Mouse (Mus musculus) embryonic facial prominence, embryonic 13.5 days (tissue): ENCODE data around the gene Olfr574. TPM values are rescaled to one million over a fixed set of nuclear protein-coding genes. Genes with fewer than 3 reads are reported as not detected.
A peak's percentile ranks its signal among the peaks of the same experiment; 100 is the strongest.

Source experiments
- ATAC-seq: fragments of 200-750 bp; cut with Nextera tagmentation; 2 replicates; pipeline ENCODE4 v1.8.0; 2017; ENCODE audit warnings: low read depth; ENCODE audit not compliant: insufficient number of reproducible peaks, insufficient read depth, low FRiP score, low TSS enrichment
- H3K27ac ChIP-seq: fragments of 300-500 bp; sonication (generic); 2 replicates; pipeline ENCODE4 v1.5.1; 2015; ENCODE audit warnings: moderate library complexity, mild to moderate bottlenecking, inconsistent platforms
- H3K27me3 ChIP-seq: fragments of 300-500 bp; sonication (generic); 2 replicates; pipeline ENCODE4 v1.6.1; 2015; ENCODE audit warnings: mild to moderate bottlenecking, inconsistent platforms
- H3K36me3 ChIP-seq: fragments of 300-500 bp; sonication (generic); 2 replicates; pipeline ENCODE4 v1.6.1; 2015; ENCODE audit warnings: mild to moderate bottlenecking, inconsistent platforms
- H3K4me1 ChIP-seq: fragments of 300-500 bp; sonication (generic); 2 replicates; pipeline ENCODE4 v1.6.1; 2015; ENCODE audit warnings: inconsistent platforms
- H3K4me2 ChIP-seq: fragments of 300-500 bp; sonication (generic); 2 replicates; pipeline ENCODE4 v1.6.1; 2015; ENCODE audit warnings: moderate library complexity, mild to moderate bottlenecking, inconsistent platforms
- H3K4me3 ChIP-seq: fragments of 300-500 bp; sonication (generic); 2 replicates; pipeline ENCODE4 v1.5.1; 2015; ENCODE audit warnings: mild to moderate bottlenecking, inconsistent platforms
- H3K9ac ChIP-seq: fragments of 300-500 bp; sonication (generic); 2 replicates; pipeline ENCODE4 v1.6.1; 2015; ENCODE audit warnings: mild to moderate bottlenecking, inconsistent platforms
- H3K9me3 ChIP-seq: fragments of 300-500 bp; sonication (generic); 2 replicates; pipeline ENCODE4 v1.6.1; 2016; ENCODE audit warnings: inconsistent platforms
- WGBS: fragments of 180-500 bp; shearing (Covaris S2); methylation state at CpG from one replicate; pipeline ENCODE4 v1.1.7; 2015; ENCODE audit warnings: mixed read lengths; 5-methylcytosine and 5-hydroxymethylcytosine counted together
- polyA plus RNA-seq: library from polyadenylated mRNA; unstranded; fragments of >200 nt; fragmentation: Nextera tagmentation; extraction: Ambion mirVana; gene quantifications from 2 replicates; pipeline ENCODE4 v1.2.1, GENCODE M21; 2015

Gene Olfr574
- polyA plus RNA-seq, result not detected in 2 replicates

GRCm38 (mm10) chr7:102948167-102948566 is at the start of gene Olfr574:
Gene Olfr574, plus strand, starts transcription at chr7:102948467.
- no peaks in the 10 kb centered on the region for H3K27me3 ChIP-seq
- WGBS, result 93% methylated on average over 1 of the region's 1 CpGs
- no peak within 1 kb of the TSS for H3K27ac ChIP-seq
- no peaks in the 10 kb centered on the region for H3K4me1 ChIP-seq
- H3K9ac ChIP-seq, result no peak within 1 kb of the TSS
- H3K36me3 ChIP-seq, result no peaks in the 10 kb centered on the region
- no peak within 1 kb of the TSS for H3K4me2 ChIP-seq
- no peak for ATAC-seq
- no peaks in the 10 kb centered on the region for H3K9me3 ChIP-seq
- no peak within 1 kb of the TSS for H3K4me3 ChIP-seq

GRCm38 (mm10) chr7:102915261-102915660 is 33.0 kb upstream of the Olfr574 start:
- Histone ChIP-seq H3K9ac (no peak overlapping the region), H3K4me3 (no peak overlapping the region), H3K9me3 (no peaks in the 10 kb centered on the region), H3K4me1 (no peaks in the 10 kb centered on the region), H3K27me3 (no peaks in the 10 kb centered on the region), H3K4me2 (no peak overlapping the region), H3K27ac (no peak overlapping the region), H3K36me3 (no peaks in the 10 kb centered on the region)
- ATAC-seq, result no peak
- 27% methylated on average over 1 of the region's 1 CpGs for WGBS

GRCm38 (mm10) chr7:102916405-102916804 is 31.9 kb upstream of the Olfr574 start:
- H3K27me3 ChIP-seq, result no peaks in the 10 kb centered on the region
- H3K27ac ChIP-seq, result no peak overlapping the region
- no peak overlapping the region for H3K9ac ChIP-seq
- no peaks in the 10 kb centered on the region for H3K4me1 ChIP-seq
- no peaks in the 10 kb centered on the region for H3K9me3 ChIP-seq
- no peak for ATAC-seq
- no peaks in the 10 kb centered on the region for H3K36me3 ChIP-seq
- no peak overlapping the region for H3K4me3 ChIP-seq
- WGBS, result 56% methylated on average over 5 of the region's 5 CpGs
- no peak overlapping the region for H3K4me2 ChIP-seq

GRCm38 (mm10) chr7:102917032-102917875 is 31.0 kb upstream of the Olfr574 start, which contains the start of gene Olfr571:
Gene Olfr571, minus strand, starts transcription at chr7:102917536.
- H3K4me2 ChIP-seq, result no peak within 1 kb of the TSS
- WGBS, result 58% methylated on average over 4 of the region's 4 CpGs
- ATAC-seq, result no peak
- no peak within 1 kb of the TSS for H3K27ac ChIP-seq
- no peaks in the 10 kb centered on the region for H3K36me3 ChIP-seq
- H3K27me3 ChIP-seq, result no peaks in the 10 kb centered on the region
- no peak within 1 kb of the TSS for H3K9ac ChIP-seq
- H3K4me1 ChIP-seq, result no peaks in the 10 kb centered on the region
- no peak within 1 kb of the TSS for H3K4me3 ChIP-seq
- no peaks in the 10 kb centered on the region for H3K9me3 ChIP-seq

GRCm38 (mm10) chr7:102919632-102920031 is 28.6 kb upstream of the Olfr574 start:
- H3K36me3 ChIP-seq, result no peaks in the 10 kb centered on the region
- H3K9me3 ChIP-seq, result no peaks in the 10 kb centered on the region
- no peak overlapping the region for H3K4me2 ChIP-seq
- H3K27me3 ChIP-seq, result no peaks in the 10 kb centered on the region
- no peak overlapping the region for H3K9ac ChIP-seq
- no peak overlapping the region for H3K27ac ChIP-seq
- H3K4me1 ChIP-seq, result no peaks in the 10 kb centered on the region
- 3% methylated on average over 1 of the region's 1 CpGs for WGBS
- ATAC-seq, result 0 out of 2 replicates have a peak, but pooled peaks have one; percentile 48
- no peak overlapping the region for H3K4me3 ChIP-seq

GRCm38 (mm10) chr7:102924109-102924508 is 24.2 kb upstream of the Olfr574 start, which contains the start of gene Olfr572:
Gene Olfr572, plus strand, starts transcription at chr7:102924409.
- WGBS, result 67% methylated on average over 1 of the region's 1 CpGs
- H3K9ac ChIP-seq, result no peak within 1 kb of the TSS
- H3K36me3 ChIP-seq, result no peaks in the 10 kb centered on the region
- H3K27ac ChIP-seq, result no peak within 1 kb of the TSS
- ATAC-seq, result no peak
- H3K4me1 ChIP-seq, result no peaks in the 10 kb centered on the region
- no peaks in the 10 kb centered on the region for H3K9me3 ChIP-seq
- no peak within 1 kb of the TSS for H3K4me2 ChIP-seq
- H3K27me3 ChIP-seq, result no peaks in the 10 kb centered on the region
- H3K4me3 ChIP-seq, result no peak within 1 kb of the TSS

- WGBS, result 64% methylated on average over 3 of the region's 3 CpGs
- Histone ChIP-seq H3K36me3 (no peaks in the 10 kb centered on the region), H3K9me3 (no peaks in the 10 kb centered on the region), H3K9ac (no peak overlapping the region), H3K4me3 (no peak overlapping the region), H3K27ac (no peak overlapping the region), H3K27me3 (no peaks in the 10 kb centered on the region), H3K4me2 (no peak overlapping the region), H3K4me1 (no peaks in the 10 kb centered on the region)
- no peak for ATAC-seq
These were observed 21.2 kb upstream of the Olfr574 start for GRCm38 (mm10) chr7:102927105-102927504.

- Histone ChIP-seq H3K9me3 (no peaks in the 10 kb centered on the region), H3K4me2 (no peak within 1 kb of the TSS), H3K4me3 (no peak within 1 kb of the TSS), H3K27ac (no peak within 1 kb of the TSS), H3K27me3 (no peaks in the 10 kb centered on the region), H3K36me3 (no peaks in the 10 kb centered on the region), H3K4me1 (no peaks in the 10 kb centered on the region), H3K9ac (no peak within 1 kb of the TSS)
- ATAC-seq, result no peak
- WGBS, result 90% methylated on average over 2 of the region's 2 CpGs
These were observed 5.8 kb upstream of the Olfr574 start, which contains the start of gene Olfr573-ps1 for GRCm38 (mm10) chr7:102942475-102942874. Gene Olfr573-ps1, minus strand, starts transcription at chr7:102942575.

GRCm38 (mm10) chr7:102943417-102943816 is 4.8 kb upstream of the Olfr574 start:
- Histone ChIP-seq H3K36me3 (no peaks in the 10 kb centered on the region), H3K4me2 (no peak overlapping the region), H3K9ac (no peak overlapping the region), H3K27ac (no peak overlapping the region), H3K9me3 (no peaks in the 10 kb centered on the region), H3K4me3 (no peak overlapping the region), H3K4me1 (no peaks in the 10 kb centered on the region), H3K27me3 (no peaks in the 10 kb centered on the region)
- ATAC-seq, result no peak
- 80% methylated on average over 1 of the region's 1 CpGs for WGBS

GRCm38 (mm10) chr7:102950732-102951131 is 2.5 kb downstream of the Olfr574 start:
- Histone ChIP-seq H3K27ac (no peak overlapping the region), H3K9me3 (no peaks in the 10 kb centered on the region), H3K4me2 (no peak overlapping the region), H3K4me1 (no peaks in the 10 kb centered on the region), H3K9ac (no peak overlapping the region), H3K4me3 (no peak overlapping the region), H3K36me3 (no peaks in the 10 kb centered on the region), H3K27me3 (no peaks in the 10 kb centered on the region)
- 64% methylated on average over 1 of the region's 1 CpGs for WGBS
- no peak for ATAC-seq

GRCm38 (mm10) chr7:102958137-102958536 is 9.9 kb downstream of the Olfr574 start:
- H3K4me1 ChIP-seq, result no peaks in the 10 kb centered on the region
- H3K9ac ChIP-seq, result no peak overlapping the region
- no peak overlapping the region for H3K27ac ChIP-seq
- no peaks in the 10 kb centered on the region for H3K27me3 ChIP-seq
- ATAC-seq, result no peak
- no peaks in the 10 kb centered on the region for H3K9me3 ChIP-seq
- WGBS, result 79% methylated on average over 3 of the region's 3 CpGs
- H3K4me2 ChIP-seq, result no peak overlapping the region
- H3K4me3 ChIP-seq, result no peak overlapping the region
- H3K36me3 ChIP-seq, result no peaks in the 10 kb centered on the region

GRCm38 (mm10) chr7:102958593-102958992 is 10.3 kb downstream of the Olfr574 start, which contains the start of gene Olfr575:
Gene Olfr575, minus strand, starts transcription at chr7:102958775.
- no peaks in the 10 kb centered on the region for H3K36me3 ChIP-seq
- H3K9ac ChIP-seq, result no peak within 1 kb of the TSS
- H3K9me3 ChIP-seq, result no peaks in the 10 kb centered on the region
- H3K27ac ChIP-seq, result no peak within 1 kb of the TSS
- no peak within 1 kb of the TSS for H3K4me2 ChIP-seq
- WGBS, result 57% methylated on average over 1 of the region's 1 CpGs
- H3K4me3 ChIP-seq, result no peak within 1 kb of the TSS
- ATAC-seq, result no peak
- H3K4me1 ChIP-seq, result no peaks in the 10 kb centered on the region
- no peaks in the 10 kb centered on the region for H3K27me3 ChIP-seq
